Comparison of ENCODE assay signal across 8 mouse cellular contexts in the genomic region with DNA sequence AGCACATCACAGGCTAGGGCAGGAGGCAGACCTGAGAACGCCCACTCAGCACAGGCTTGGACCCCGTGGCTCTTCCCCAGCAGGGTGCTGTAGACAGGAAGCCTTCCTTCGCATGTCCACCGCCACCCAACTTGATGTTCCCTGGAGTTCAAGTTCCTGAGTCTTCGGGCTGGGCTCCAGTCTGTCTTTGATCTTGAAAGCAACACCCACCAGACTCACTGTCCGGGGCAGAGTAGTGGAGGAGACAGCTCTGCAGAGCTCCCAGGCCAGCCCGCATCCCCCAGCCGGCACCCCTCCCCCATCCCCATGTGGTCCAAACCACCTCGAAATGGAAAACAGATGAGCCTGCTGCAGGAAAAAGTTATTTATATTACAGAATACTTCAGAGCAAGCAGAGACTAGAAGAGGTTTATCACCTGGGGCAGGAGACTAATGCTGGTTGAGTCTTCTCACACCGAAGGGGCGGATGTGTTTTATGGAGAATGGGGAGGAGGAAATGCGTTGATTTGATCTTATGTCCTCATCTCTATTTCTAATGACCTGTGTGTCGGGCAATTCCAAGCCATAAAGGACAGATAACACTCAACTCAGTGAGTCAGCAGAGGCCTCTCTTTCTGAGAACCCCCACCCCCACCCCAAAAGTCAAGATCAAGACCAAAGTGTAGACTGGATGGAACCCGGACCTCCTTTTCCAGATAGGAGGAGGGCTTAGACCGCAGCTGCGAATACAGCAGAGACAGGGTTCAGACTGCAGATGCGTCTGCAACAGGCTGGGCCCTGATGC.
DNase-seq lines count a peak whose midpoint lies in the region; ATAC-seq and TF ChIP-seq lines count a peak whose summit lies in the region.

No protein-coding gene starts in this region.

- H3K9me3 ChIP-seq in kidney, embryonic 16.5 days (ENCODE audit: low read length) = no peaks in the 10 kb centered on the region
- no peaks in the 10 kb centered on the region for H3K9me3 ChIP-seq in embryonic facial prominence, embryonic 14.5 days (ENCODE audit: control insufficient read depth, low read length)
- no peaks in the 10 kb centered on the region for H3K9me3 ChIP-seq in limb, embryonic 14.5 days (ENCODE audit: control insufficient read depth, low read length)

- no peaks in the 10 kb centered on the region for H3K36me3 ChIP-seq in kidney, embryonic 16.5 days (ENCODE audit: insufficient read depth, low read length)
- H3K36me3 ChIP-seq in kidney, adult 2 months (ENCODE audit: control insufficient read depth, insufficient read depth, low read length) = no peaks in the 10 kb centered on the region
- no peaks in the 10 kb centered on the region for H3K36me3 ChIP-seq in embryonic facial prominence, embryonic 14.5 days (ENCODE audit: control insufficient read depth, insufficient read depth, low read length)
- no peaks in the 10 kb centered on the region for H3K36me3 ChIP-seq in limb, embryonic 14.5 days (ENCODE audit: control insufficient read depth, insufficient read depth, low read length)

- WGBS in kidney, embryonic 16.5 days = 19% methylated on average over 17 of the region's 17 CpGs
- WGBS in kidney, adult 2 months = 47% methylated on average over 17 of the region's 17 CpGs
- 15% methylated on average over 17 of the region's 17 CpGs for WGBS in embryonic facial prominence, embryonic 14.5 days
- 9% methylated on average over 17 of the region's 17 CpGs for WGBS in limb, embryonic 14.5 days

- no peak overlapping the region for H3K9ac ChIP-seq in kidney, embryonic 16.5 days (replicated peaks; ENCODE audit: low read length)
- H3K9ac ChIP-seq in embryonic facial prominence, embryonic 14.5 days (ENCODE audit: low read depth, low read length) = no peak overlapping the region
- no peak overlapping the region for H3K9ac ChIP-seq in limb, embryonic 14.5 days (ENCODE audit: low read depth, low read length, severe bottlenecking)

- TF ChIP-seq CTCF in kidney, adult 2 months (conservative IDR thresholded peaks at IDR 0.05; ENCODE audit: insufficient read depth, insufficient read length, low read depth, low read length) = no peak
- TF ChIP-seq CTCF in brain, embryonic 14.5 days (IDR thresholded peaks at IDR 0.05; ENCODE audit: borderline replicate concordance, extremely low read depth, insufficient read depth, insufficient read length) = no peak

- H3K4me1 ChIP-seq in kidney, embryonic 16.5 days (ENCODE audit: insufficient read depth, low read length) = peaks cover 43% of the 10 kb centered on the region
- no peaks in the 10 kb centered on the region for H3K4me1 ChIP-seq in kidney, adult 2 months (ENCODE audit: control insufficient read depth, insufficient read depth, low read length)
- peaks cover 76% of the 10 kb centered on the region for H3K4me1 ChIP-seq in embryonic facial prominence, embryonic 14.5 days (ENCODE audit: control insufficient read depth, insufficient read depth, low read length)
- H3K4me1 ChIP-seq in limb, embryonic 14.5 days (ENCODE audit: control insufficient read depth, insufficient read depth, low read length) = peaks cover 64% of the 10 kb centered on the region

- no peak for DNase-seq in kidney, adult 2 months
- DNase-seq in brain, embryonic 14.5 days (ENCODE audit: low read depth) = peak; percentile 23
- DNase-seq in embryonic facial prominence, embryonic 14.5 days (ENCODE audit: low spot score) = peak; percentile 87
- DNase-seq in limb, embryonic 14.5 days (ENCODE audit: low spot score) = peak; percentile 76
- no peak for DNase-seq in right cerebral cortex, postnatal 10 days (ENCODE audit: low spot score in 2 of 2)
- DNase-seq in cerebellum, postnatal 14 days = no peak

- 0 out of 2 replicates have a peak overlapping the region, but pooled peaks have one; percentile 2 for H3K4me2 ChIP-seq in kidney, embryonic 16.5 days (replicated peaks; ENCODE audit: low read depth, low read length)
- H3K4me2 ChIP-seq in embryonic facial prominence, embryonic 14.5 days (ENCODE audit: low read depth, low read length) = peak overlapping the region; percentile 33
- peak overlapping the region; percentile 20 for H3K4me2 ChIP-seq in limb, embryonic 14.5 days (replicated peaks; ENCODE audit: low read depth, low read length, severe bottlenecking)

- ATAC-seq in kidney, embryonic 16.5 days (ENCODE audit: low FRiP score, low TSS enrichment) = peak; percentile 50
- ATAC-seq in embryonic facial prominence, embryonic 14.5 days (ENCODE audit: low read depth) = peak; percentile 83
- peak; percentile 64 for ATAC-seq in limb, embryonic 14.5 days (ENCODE audit: low FRiP score, low read depth)
- ATAC-seq in megakaryocyte-erythroid progenitor cell, adult 5-6 weeks (replicated peaks; ENCODE audit: low FRiP score, low TSS enrichment, poor library complexity, severe bottlenecking) = no peak

- H3K27me3 ChIP-seq in kidney, embryonic 16.5 days (ENCODE audit: insufficient read depth, low read length) = no peaks in the 10 kb centered on the region
- no peaks in the 10 kb centered on the region for H3K27me3 ChIP-seq in kidney, adult 2 months (replicated peaks; ENCODE audit: control insufficient read depth, insufficient read depth, low read length)
- H3K27me3 ChIP-seq in embryonic facial prominence, embryonic 14.5 days (replicated peaks; ENCODE audit: control insufficient read depth, insufficient read depth, low read length) = no peaks in the 10 kb centered on the region
- no peaks in the 10 kb centered on the region for H3K27me3 ChIP-seq in limb, embryonic 14.5 days (ENCODE audit: control insufficient read depth, insufficient read depth, low read length)

- no peak for TF ChIP-seq POLR2A in kidney, adult 2 months (IDR thresholded peaks at IDR 0.05; ENCODE audit: low read depth, low read length)
- TF ChIP-seq POLR2A in brain, embryonic 14.5 days (IDR thresholded peaks at IDR 0.05; ENCODE audit: borderline replicate concordance, extremely low read depth, insufficient read depth, insufficient read length, poor library complexity, severe bottlenecking) = no peak
- TF ChIP-seq POLR2A in limb, embryonic 14.5 days (IDR thresholded peaks at IDR 0.05; ENCODE audit: borderline replicate concordance, extremely low read depth, insufficient read depth, insufficient read length) = no peak

- H3K4me3 ChIP-seq in kidney, embryonic 16.5 days (ENCODE audit: low read length) = no peak overlapping the region
- H3K4me3 ChIP-seq in kidney, adult 2 months (ENCODE audit: insufficient read depth, low read depth, low read length) = no peak overlapping the region
- no peak overlapping the region for H3K4me3 ChIP-seq in embryonic facial prominence, embryonic 14.5 days (ENCODE audit: low read depth, low read length)
- no peak overlapping the region for H3K4me3 ChIP-seq in limb, embryonic 14.5 days (replicated peaks; ENCODE audit: low read length)

- peak overlapping the region; percentile 51 for H3K27ac ChIP-seq in kidney, embryonic 16.5 days (ENCODE audit: low read length)
- H3K27ac ChIP-seq in kidney, adult 2 months (ENCODE audit: insufficient read depth, low read depth, low read length) = no peak overlapping the region
- peak overlapping the region; percentile 78 for H3K27ac ChIP-seq in embryonic facial prominence, embryonic 14.5 days (replicated peaks; ENCODE audit: low read depth, low read length)
- peak overlapping the region; percentile 71 for H3K27ac ChIP-seq in limb, embryonic 14.5 days (replicated peaks; ENCODE audit: low read depth, low read length)

Comparison
In these comparisons a context has a peak if more than half of its experiments do, and no peak if none do; other contexts are left out.
1. DNase-seq: peak in brain, embryonic 14.5 days (single experiment), embryonic facial prominence, embryonic 14.5 days (single experiment) and limb, embryonic 14.5 days (single experiment); none in kidney, adult 2 months (single experiment), right cerebral cortex, postnatal 10 days (0 of 2) and cerebellum, postnatal 14 days (0 of 2).
2. Peak in every context shown above with its lines, with median percentiles within 50 percentile points of each other: H3K4me2 ChIP-seq.